Mouse (Mus musculus): ENCODE data around the gene Chl1. TPM values are rescaled to one million over a fixed set of nuclear protein-coding genes. Genes with fewer than 3 reads are reported as not detected.

Chl1 gene
- polyA plus RNA-seq, 1 experiment from 2014 or later = 143 TPM

DNA sequence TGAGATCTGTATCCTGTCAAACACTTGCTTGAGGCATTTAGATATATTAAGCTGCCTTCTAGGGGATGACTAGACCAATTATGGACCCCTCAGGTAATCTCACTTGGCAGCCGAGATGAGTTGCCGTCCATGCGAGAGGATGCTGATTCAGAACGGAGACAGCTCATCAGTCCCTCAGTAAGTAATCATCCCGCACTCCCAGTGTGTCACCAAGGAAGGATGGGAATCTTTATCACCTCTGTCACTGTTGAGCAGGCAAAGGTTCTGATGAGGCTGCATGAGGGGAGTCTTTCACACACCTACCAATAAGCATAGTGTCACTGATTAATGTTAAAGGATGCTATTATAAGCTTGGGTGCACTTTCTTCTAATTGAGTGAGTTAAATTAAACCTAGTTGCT lies 270.7 kb downstream of the Chl1 start:
- no peaks in the 10 kb centered on the region for H3K27me3 ChIP-seq (replicated peaks; ENCODE audit: control insufficient read depth, insufficient read depth, low read length)
- no peaks in the 10 kb centered on the region for H3K9me3 ChIP-seq (ENCODE audit: control insufficient read depth, low read length)
- peak; percentile 61; the same call in 1 of the 2 replicates for ATAC-seq
- H3K36me3 ChIP-seq (ENCODE audit: control insufficient read depth, insufficient read depth, low read length) = no peaks in the 10 kb centered on the region
- WGBS = 49% methylated on average over 5 of the region's 5 CpGs
- H3K9ac ChIP-seq (ENCODE audit: low read depth, low read length) = no peak overlapping the region
- H3K27ac ChIP-seq (ENCODE audit: low read depth, low read length) = no peak overlapping the region
- no peak overlapping the region for H3K4me3 ChIP-seq (ENCODE audit: low read length)
- no peaks in the 10 kb centered on the region for H3K4me1 ChIP-seq (ENCODE audit: control insufficient read depth, insufficient read depth, low read depth, low read length)
- no peak overlapping the region for H3K4me2 ChIP-seq (ENCODE audit: low read length)

DNA sequence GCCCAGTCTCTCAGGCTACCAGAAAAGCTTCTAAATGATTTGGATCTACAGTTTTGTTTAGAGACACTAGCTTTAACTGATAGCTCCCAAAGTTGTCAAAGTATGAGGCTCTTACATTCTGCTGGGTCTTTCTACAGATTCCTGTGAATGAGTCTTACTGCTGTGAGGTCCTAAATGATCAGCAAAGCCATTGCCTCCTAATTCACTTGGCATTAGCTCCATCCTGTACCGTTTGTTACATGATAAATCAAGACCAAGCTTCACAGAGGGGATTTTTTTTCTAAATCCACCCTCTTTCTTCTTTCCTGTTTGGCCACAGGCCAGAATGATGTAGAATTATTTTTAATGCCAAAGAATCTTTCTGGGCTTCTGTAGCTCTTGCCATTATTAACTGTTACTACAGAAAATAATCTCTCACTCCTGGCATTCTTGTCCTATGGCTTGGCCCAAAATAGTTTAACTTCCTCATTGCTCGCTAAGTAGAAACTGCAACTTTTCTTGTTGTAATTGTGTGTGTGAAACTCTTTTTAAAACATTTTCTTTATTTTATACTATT lies 280.8 kb downstream of the Chl1 start:
- no peaks in the 10 kb centered on the region for H3K9me3 ChIP-seq (ENCODE audit: control insufficient read depth, low read length)
- H3K4me2 ChIP-seq (ENCODE audit: low read length) = no peak overlapping the region
- H3K4me1 ChIP-seq (ENCODE audit: control insufficient read depth, insufficient read depth, low read depth, low read length) = no peaks in the 10 kb centered on the region
- no peak overlapping the region for H3K4me3 ChIP-seq (ENCODE audit: low read length)
- no peak overlapping the region for H3K27ac ChIP-seq (ENCODE audit: low read depth, low read length)
- H3K9ac ChIP-seq (ENCODE audit: low read depth, low read length) = no peak overlapping the region
- WGBS = 59% methylated on average over 2 of the region's 2 CpGs
- H3K36me3 ChIP-seq (ENCODE audit: control insufficient read depth, insufficient read depth, low read length) = no peaks in the 10 kb centered on the region
- H3K27me3 ChIP-seq (replicated peaks; ENCODE audit: control insufficient read depth, insufficient read depth, low read length) = no peaks in the 10 kb centered on the region
- ATAC-seq = no peak

DNA sequence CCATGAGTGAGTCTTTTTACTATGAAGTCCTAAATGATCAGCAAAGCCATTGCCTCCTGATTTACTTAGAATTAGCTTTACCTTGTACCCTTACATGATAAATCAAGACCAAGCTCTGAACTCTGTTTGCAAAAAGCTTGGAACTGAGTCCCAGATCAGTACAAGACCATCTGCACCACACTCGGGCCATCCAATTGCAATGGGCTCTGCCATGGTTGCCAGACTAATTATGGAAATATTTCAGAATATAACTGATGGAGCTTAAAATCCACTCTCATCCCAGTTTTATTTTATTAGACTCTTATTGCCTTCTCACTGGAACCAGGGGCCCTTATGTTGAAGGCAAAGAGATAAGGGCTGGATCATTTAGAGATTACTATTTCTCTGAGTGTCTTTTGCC lies 284.9 kb downstream of the Chl1 start:
- 73% methylated on average over 1 of the region's 1 CpGs for WGBS
- H3K9me3 ChIP-seq (ENCODE audit: control insufficient read depth, low read length) = no peaks in the 10 kb centered on the region
- no peak overlapping the region for H3K4me3 ChIP-seq (ENCODE audit: low read length)
- no peak overlapping the region for H3K9ac ChIP-seq (ENCODE audit: low read depth, low read length)
- no peaks in the 10 kb centered on the region for H3K4me1 ChIP-seq (ENCODE audit: control insufficient read depth, insufficient read depth, low read depth, low read length)
- H3K27me3 ChIP-seq (replicated peaks; ENCODE audit: control insufficient read depth, insufficient read depth, low read length) = no peaks in the 10 kb centered on the region
- H3K36me3 ChIP-seq (ENCODE audit: control insufficient read depth, insufficient read depth, low read length) = no peaks in the 10 kb centered on the region
- no peak overlapping the region for H3K27ac ChIP-seq (ENCODE audit: low read depth, low read length)
- no peak for ATAC-seq
- H3K4me2 ChIP-seq (ENCODE audit: low read length) = no peak overlapping the region

All from hindbrain, embryonic 16.5 days (tissue).